Mouse (Mus musculus): ENCODE measurements around the gene Pxn. TPM values are rescaled to one million over a fixed set of nuclear protein-coding genes. Genes with fewer than 3 reads are reported as not detected.
"Not testable (repeated sequence)": the region's sequence is repeated elsewhere in the genome, so short reads cannot be mapped to it uniquely, and the experiment has no call there.

Pxn gene
- polyA plus RNA-seq, 1 experiment from 2014 or later = 19.3 TPM

GRCm38 (mm10) chr5:115565403-115565802, 58.9 kb downstream of the Pxn start:
- Histone ChIP-seq H3K36me3 (ENCODE audit: control insufficient read depth, insufficient read depth, low read length) (peaks cover 38% of the 10 kb centered on the region), H3K9ac (ENCODE audit: low read length) (peak overlapping the region; percentile 85), H3K4me1 (replicated peaks; ENCODE audit: control insufficient read depth, insufficient read depth, low read length) (peaks cover 26% of the 10 kb centered on the region), H3K4me3 (ENCODE audit: low read depth, low read length) (peak overlapping the region; percentile 83), H3K27ac (ENCODE audit: low read depth) (peak overlapping the region; percentile 63; the same call in 1 of the 2 replicates), H3K9me3 (ENCODE audit: control insufficient read depth, low read length) (no peaks in the 10 kb centered on the region), H3K27me3 (replicated peaks; ENCODE audit: control insufficient read depth, insufficient read depth, low read length) (no peaks in the 10 kb centered on the region), H3K4me2 (ENCODE audit: low read length) (peak overlapping the region; percentile 96)
- peak; percentile 75 for DNase-seq (ENCODE audit: low spot score)
- WGBS = under 1% methylated on average over 40 of the region's 46 CpGs
- peak; percentile 44; the same call in 1 of the 2 replicates for ATAC-seq (replicated peaks; ENCODE audit: low FRiP score, low TSS enrichment, low read depth)

GRCm38 (mm10) chr5:115568681-115569080, 62.2 kb downstream of the Pxn start:
- Histone ChIP-seq H3K36me3 (ENCODE audit: control insufficient read depth, insufficient read depth, low read length) (peaks cover 30% of the 10 kb centered on the region), H3K9ac (ENCODE audit: low read length) (no peak overlapping the region), H3K4me2 (ENCODE audit: low read length) (no peak overlapping the region), H3K4me1 (replicated peaks; ENCODE audit: control insufficient read depth, insufficient read depth, low read length) (peaks cover 28% of the 10 kb centered on the region), H3K4me3 (ENCODE audit: low read depth, low read length) (no peak overlapping the region), H3K27me3 (replicated peaks; ENCODE audit: control insufficient read depth, insufficient read depth, low read length) (no peaks in the 10 kb centered on the region), H3K9me3 (ENCODE audit: control insufficient read depth, low read length) (no peaks in the 10 kb centered on the region), H3K27ac (ENCODE audit: low read depth) (no peak overlapping the region)
- 54% methylated on average over 10 of the region's 10 CpGs for WGBS
- peak; percentile 61 for DNase-seq (ENCODE audit: low spot score)
- no peak for ATAC-seq (replicated peaks; ENCODE audit: low FRiP score, low TSS enrichment, low read depth)

- no peak overlapping the region for H3K9ac ChIP-seq (ENCODE audit: low read length)
- H3K9me3 ChIP-seq (ENCODE audit: control insufficient read depth, low read length) = no peaks in the 10 kb centered on the region
- DNase-seq (ENCODE audit: low spot score) (no peak), ATAC-seq (replicated peaks; ENCODE audit: low FRiP score, low TSS enrichment, low read depth) (no peak)
- H3K36me3 ChIP-seq (ENCODE audit: control insufficient read depth, insufficient read depth, low read length) = peaks cover 31% of the 10 kb centered on the region
- 77% methylated on average over 11 of the region's 11 CpGs for WGBS
- H3K4me2 ChIP-seq (ENCODE audit: low read length) = no peak overlapping the region
- H3K27me3 ChIP-seq (replicated peaks; ENCODE audit: control insufficient read depth, insufficient read depth, low read length) = no peaks in the 10 kb centered on the region
- no peak overlapping the region for H3K27ac ChIP-seq (ENCODE audit: low read depth)
- no peak overlapping the region for H3K4me3 ChIP-seq (ENCODE audit: low read depth, low read length)
- peaks cover 28% of the 10 kb centered on the region for H3K4me1 ChIP-seq (replicated peaks; ENCODE audit: control insufficient read depth, insufficient read depth, low read length)
Observed at GRCm38 (mm10) chr5:115569308-115569707, 62.8 kb downstream of the Pxn start.

- H3K4me2 ChIP-seq (ENCODE audit: low read length) = no peak overlapping the region
Observed at GRCm38 (mm10) chr5:115569721-115570120, 63.2 kb downstream of the Pxn start.

GRCm38 (mm10) chr5:115571086-115571485, 64.6 kb downstream of the Pxn start:
- H3K4me3 ChIP-seq (ENCODE audit: low read depth, low read length) = no peak overlapping the region
- peaks cover 24% of the 10 kb centered on the region for H3K4me1 ChIP-seq (replicated peaks; ENCODE audit: control insufficient read depth, insufficient read depth, low read length)
- no peak for DNase-seq (ENCODE audit: low spot score)
- no peak overlapping the region for H3K27ac ChIP-seq (ENCODE audit: low read depth)
- peaks cover 48% of the 10 kb centered on the region for H3K36me3 ChIP-seq (ENCODE audit: control insufficient read depth, insufficient read depth, low read length)
- 86% methylated on average over 7 of the region's 7 CpGs for WGBS
- no peak overlapping the region for H3K4me2 ChIP-seq (ENCODE audit: low read length)
- no peak overlapping the region for H3K9ac ChIP-seq (ENCODE audit: low read length)
- H3K27me3 ChIP-seq (replicated peaks; ENCODE audit: control insufficient read depth, insufficient read depth, low read length) = no peaks in the 10 kb centered on the region
- ATAC-seq (replicated peaks; ENCODE audit: low FRiP score, low TSS enrichment, low read depth) = no peak
- H3K9me3 ChIP-seq (ENCODE audit: control insufficient read depth, low read length) = no peaks in the 10 kb centered on the region

More at GRCm38 (mm10) chr5:115569721-115570120, 63.2 kb downstream of the Pxn start:
- ATAC-seq (replicated peaks; ENCODE audit: low FRiP score, low TSS enrichment, low read depth) = no peak
- Histone ChIP-seq H3K9me3 (ENCODE audit: control insufficient read depth, low read length) (no peaks in the 10 kb centered on the region), H3K4me1 (replicated peaks; ENCODE audit: control insufficient read depth, insufficient read depth, low read length) (peaks cover 28% of the 10 kb centered on the region), H3K4me3 (ENCODE audit: low read depth, low read length) (no peak overlapping the region), H3K9ac (ENCODE audit: low read length) (no peak overlapping the region), H3K36me3 (ENCODE audit: control insufficient read depth, insufficient read depth, low read length) (peaks cover 35% of the 10 kb centered on the region), H3K27ac (ENCODE audit: low read depth) (no peak overlapping the region), H3K27me3 (replicated peaks; ENCODE audit: control insufficient read depth, insufficient read depth, low read length) (no peaks in the 10 kb centered on the region)
- WGBS = 93% methylated on average over 4 of the region's 4 CpGs
- DNase-seq (ENCODE audit: low spot score) = no peak

GRCm38 (mm10) chr5:115572679-115573535, 66.4 kb downstream of the Pxn start:
- DNase-seq (ENCODE audit: low spot score) = no peak
- no peak for ATAC-seq (replicated peaks; ENCODE audit: low FRiP score, low TSS enrichment, low read depth)
- Histone ChIP-seq H3K27ac (ENCODE audit: low read depth) (peak overlapping the region; percentile 44), H3K9ac (ENCODE audit: low read length) (no peak overlapping the region; the same call in 1 of the 2 replicates), H3K4me3 (ENCODE audit: low read depth, low read length) (no peak overlapping the region), H3K4me2 (ENCODE audit: low read length) (no peak overlapping the region), H3K4me1 (replicated peaks; ENCODE audit: control insufficient read depth, insufficient read depth, low read length) (0 out of 2 replicates have a peak, but pooled peaks cover 21% of the 10 kb centered on the region), H3K27me3 (replicated peaks; ENCODE audit: control insufficient read depth, insufficient read depth, low read length) (no peaks in the 10 kb centered on the region), H3K9me3 (ENCODE audit: control insufficient read depth, low read length) (no peaks in the 10 kb centered on the region), H3K36me3 (ENCODE audit: control insufficient read depth, insufficient read depth, low read length) (peaks cover 66% of the 10 kb centered on the region)
- 48% methylated on average over 17 of the region's 17 CpGs for WGBS

- Histone ChIP-seq H3K36me3 (ENCODE audit: control insufficient read depth, insufficient read depth, low read length) (peaks cover 86% of the 10 kb centered on the region), H3K27ac (ENCODE audit: low read depth) (no peak overlapping the region)
- 90% methylated on average over 8 of the region's 8 CpGs for WGBS
Observed at GRCm38 (mm10) chr5:115574992-115575391, 68.5 kb downstream of the Pxn start.

GRCm38 (mm10) chr5:115577686-115578085, 71.2 kb downstream of the Pxn start:
- H3K9me3 ChIP-seq (ENCODE audit: control insufficient read depth, low read length); H3K4me2 ChIP-seq (ENCODE audit: low read length); H3K4me1 ChIP-seq (replicated peaks; ENCODE audit: control insufficient read depth, insufficient read depth, low read length); H3K9ac ChIP-seq (ENCODE audit: low read length); DNase-seq (ENCODE audit: low spot score); ATAC-seq (replicated peaks; ENCODE audit: low FRiP score, low TSS enrichment, low read depth); H3K27me3 ChIP-seq (replicated peaks; ENCODE audit: control insufficient read depth, insufficient read depth, low read length); H3K4me3 ChIP-seq (ENCODE audit: low read depth, low read length); H3K27ac ChIP-seq (ENCODE audit: low read depth): not testable (repeated sequence)
- peaks cover 97% of the 10 kb centered on the region for H3K36me3 ChIP-seq (ENCODE audit: control insufficient read depth, insufficient read depth, low read length)
- 94% methylated on average over 4 of the region's 4 CpGs for whole genome bisulfite sequencing

More at GRCm38 (mm10) chr5:115574992-115575391, 68.5 kb downstream of the Pxn start:
- no peak overlapping the region for H3K4me2 ChIP-seq (ENCODE audit: low read length)
- no peak overlapping the region for H3K4me3 ChIP-seq (ENCODE audit: low read depth, low read length)
- ATAC-seq (replicated peaks; ENCODE audit: low FRiP score, low TSS enrichment, low read depth) = no peak
- no peaks in the 10 kb centered on the region for H3K27me3 ChIP-seq (replicated peaks; ENCODE audit: control insufficient read depth, insufficient read depth, low read length)
- DNase-seq (ENCODE audit: low spot score) = no peak
- H3K9ac ChIP-seq (ENCODE audit: low read length) = no peak overlapping the region
- 0 out of 2 replicates have a peak, but pooled peaks cover 9% of the 10 kb centered on the region for H3K4me1 ChIP-seq (replicated peaks; ENCODE audit: control insufficient read depth, insufficient read depth, low read length)
- H3K9me3 ChIP-seq (ENCODE audit: control insufficient read depth, low read length) = no peaks in the 10 kb centered on the region

Data from intestine, embryonic 14.5 days (tissue).